Comparison of ENCODE assay signal across 11 mouse cellular contexts in the genomic region with DNA sequence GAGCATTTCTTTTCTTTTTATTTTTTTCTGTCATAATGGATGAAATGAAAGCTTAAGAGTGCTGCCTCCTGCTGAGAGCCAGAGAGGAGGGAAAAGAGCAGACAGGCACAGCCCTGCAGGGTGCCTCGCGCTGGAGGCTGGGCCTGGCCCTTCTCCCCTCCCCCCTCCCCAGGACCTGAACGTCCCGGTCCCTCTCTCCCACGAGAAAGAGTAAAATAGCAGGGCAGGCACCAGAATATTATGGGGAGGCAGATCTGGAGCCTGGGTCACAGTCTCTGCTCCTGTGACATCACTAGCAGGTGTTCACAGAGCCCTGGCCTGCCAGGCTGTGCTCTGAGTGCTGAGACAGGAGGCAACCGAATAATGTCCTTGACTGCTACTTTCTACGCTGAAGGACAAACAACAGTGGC.
DNase-seq lines count a peak whose midpoint lies in the region; ATAC-seq lines count a peak whose summit lies in the region.
"Had no signal": no experiment of that assay in that cellular context is flagged by ENCODE, and none has a peak within 500 bp of the region (broad histone marks: within the 10 kb centered on the region; RNA-seq: fewer than 3 reads in every experiment).

No protein-coding gene starts in this region.

- H3K36me3 ChIP-seq in heart, embryonic 15.5 days, result no peaks in the 10 kb centered on the region
- no peaks in the 10 kb centered on the region for H3K36me3 ChIP-seq in heart, embryonic 12.5 days
- no peaks in the 10 kb centered on the region for H3K36me3 ChIP-seq in limb, embryonic 12.5 days

- H3K27ac ChIP-seq in heart, embryonic 15.5 days, result no peak overlapping the region
- no peak overlapping the region for H3K27ac ChIP-seq in heart, embryonic 12.5 days (ENCODE audit: poor library complexity, severe bottlenecking)
- H3K27ac ChIP-seq in limb, embryonic 12.5 days, result 0 out of 2 replicates have a peak overlapping the region, but pooled peaks have one; percentile 19

- no peak for ATAC-seq in heart, embryonic 15.5 days (replicated peaks; ENCODE audit: insufficient number of reproducible peaks, insufficient read depth, low FRiP score, low read depth)
- ATAC-seq in heart, embryonic 12.5 days (ENCODE audit: insufficient number of reproducible peaks, low FRiP score), result no peak
- no peak for ATAC-seq in limb, embryonic 12.5 days (ENCODE audit: insufficient number of reproducible peaks, insufficient read depth, low FRiP score, low TSS enrichment, low read depth)

- H3K4me3 ChIP-seq in heart, embryonic 15.5 days, result no peak overlapping the region
- H3K4me3 ChIP-seq in heart, embryonic 12.5 days, result no peak overlapping the region
- no peak overlapping the region for H3K4me3 ChIP-seq in limb, embryonic 12.5 days (replicated peaks)

- peak; percentile 30 for DNase-seq in thymus, postnatal 14 days
- no peak for DNase-seq in thymus, postnatal 0 days (ENCODE audit: low spot score)
- no peak for DNase-seq in gastrocnemius, adult 8-10 months (ENCODE audit: low spot score in 2 of 2)
- DNase-seq in lung, postnatal 4 days, result no peak
- DNase-seq in left cerebral cortex, postnatal 36 days (ENCODE audit: low spot score in 2 of 2), result no peak
- DNase-seq: adrenal gland, postnatal 10 days; cerebellum, postnatal 36 days; gastrocnemius, postnatal 10 days had no signal

- H3K9ac ChIP-seq in heart, embryonic 15.5 days, result 0 out of 2 replicates have a peak overlapping the region, but pooled peaks have one; percentile 8
- H3K9ac ChIP-seq in heart, embryonic 12.5 days, result no peak overlapping the region
- H3K9ac ChIP-seq in limb, embryonic 12.5 days (replicated peaks), result no peak overlapping the region

- WGBS in heart, embryonic 15.5 days, result 19% methylated on average over 7 of the region's 7 CpGs
- 14% methylated on average over 7 of the region's 7 CpGs for WGBS in heart, embryonic 12.5 days
- WGBS in limb, embryonic 12.5 days, result 5% methylated on average over 7 of the region's 7 CpGs

- H3K4me2 ChIP-seq in heart, embryonic 15.5 days, result no peak overlapping the region
- H3K4me2 ChIP-seq in heart, embryonic 12.5 days, result no peak overlapping the region; the same call in 1 of the 2 replicates
- H3K4me2 ChIP-seq in limb, embryonic 12.5 days, result peak overlapping the region; percentile 23

- no peaks in the 10 kb centered on the region for H3K9me3 ChIP-seq in heart, embryonic 15.5 days (replicated peaks)
- H3K9me3 ChIP-seq in heart, embryonic 12.5 days (replicated peaks), result no peaks in the 10 kb centered on the region
- no peaks in the 10 kb centered on the region for H3K9me3 ChIP-seq in limb, embryonic 12.5 days

- H3K27me3 ChIP-seq in heart, embryonic 15.5 days, result no peaks in the 10 kb centered on the region
- no peaks in the 10 kb centered on the region; the same call in 1 of the 2 replicates for H3K27me3 ChIP-seq in heart, embryonic 12.5 days (replicated peaks)
- no peaks in the 10 kb centered on the region for H3K27me3 ChIP-seq in limb, embryonic 12.5 days

- peaks cover 29% of the 10 kb centered on the region for H3K4me1 ChIP-seq in heart, embryonic 15.5 days (replicated peaks)
- peaks cover 30% of the 10 kb centered on the region for H3K4me1 ChIP-seq in heart, embryonic 12.5 days (replicated peaks)
- peaks cover 42% of the 10 kb centered on the region for H3K4me1 ChIP-seq in limb, embryonic 12.5 days (replicated peaks)

- intact Hi-C loops in left cerebral cortex, postnatal 36 days (cut with DNase I), result no loop called here
